In genomic region chr7:105639304-105639703, GRCm38 (mm10) we compare ENCODE assay signal across 8 mouse cellular contexts. TPM values are rescaled to one million over a fixed set of nuclear protein-coding genes. Genes with fewer than 3 reads are reported as not detected.
DNase-seq lines count a peak whose midpoint lies in the region; ATAC-seq and TF ChIP-seq lines count a peak whose summit lies in the region.

No protein-coding gene starts in this region.

- peak overlapping the region; percentile 69 for H3K4me3 ChIP-seq in forebrain, embryonic 11.5 days (ENCODE audit: low read depth, low read length)
- H3K4me3 ChIP-seq in limb, embryonic 10.5 days: peak overlapping the region; percentile 82
- H3K4me3 ChIP-seq in olfactory bulb, adult 2 months (ENCODE audit: insufficient read depth, low read depth, low read length): peak overlapping the region; percentile 5

- H3K27ac ChIP-seq in forebrain, embryonic 11.5 days (ENCODE audit: low read depth, low read length): no peak overlapping the region
- no peak overlapping the region; the same call in 1 of the 2 replicates for H3K27ac ChIP-seq in limb, embryonic 10.5 days
- H3K27ac ChIP-seq in olfactory bulb, adult 2 months (ENCODE audit: insufficient read depth, low read depth, low read length): no peak overlapping the region

- peak overlapping the region; percentile 96 for H3K4me2 ChIP-seq in forebrain, embryonic 11.5 days (ENCODE audit: low read depth, low read length, severe bottlenecking)

- peak; percentile 44 for DNase-seq in cerebellum, adult 8-10 months
- DNase-seq in cerebellum, postnatal 4 days (ENCODE audit: low spot score in 2 of 2): no peak
- DNase-seq in 3T3-L1 (ENCODE audit: low read depth, low spot score): peak; percentile 31
- no peak for DNase-seq in forebrain, embryonic 11.5 days (ENCODE audit: low spot score)
- DNase-seq in limb, embryonic 10.5 days (ENCODE audit: low spot score): no peak
- no peak for DNase-seq in spleen, adult 12 weeks (ENCODE audit: low spot score)
- DNase-seq in thymus, postnatal 14 days: no peak

- no peak for TF ChIP-seq CTCF in olfactory bulb, adult 2 months (IDR thresholded peaks at IDR 0.05; ENCODE audit: insufficient read depth, low read depth, low read length)

- no peak for ATAC-seq in forebrain, embryonic 11.5 days (replicated peaks; ENCODE audit: low FRiP score)

- no peaks in the 10 kb centered on the region; the same call in 1 of the 2 replicates for H3K36me3 ChIP-seq in forebrain, embryonic 11.5 days (ENCODE audit: control insufficient read depth, insufficient read depth, low read length)
- H3K36me3 ChIP-seq in limb, embryonic 10.5 days: peaks cover 55% of the 10 kb centered on the region

- peak overlapping the region; percentile 80; the same call in 1 of the 2 replicates for H3K9ac ChIP-seq in forebrain, embryonic 11.5 days (ENCODE audit: low read length)

- 81% methylated on average over 9 of the region's 9 CpGs for WGBS in forebrain, embryonic 11.5 days
- 82% methylated on average over 9 of the region's 9 CpGs for WGBS in limb, embryonic 10.5 days
- WGBS in olfactory bulb, adult 2 months: 59% methylated on average over 9 of the region's 9 CpGs

- H3K9me3 ChIP-seq in forebrain, embryonic 11.5 days (ENCODE audit: control insufficient read depth, low read length): no peaks in the 10 kb centered on the region
- no peaks in the 10 kb centered on the region for H3K9me3 ChIP-seq in limb, embryonic 10.5 days (replicated peaks)

- no peaks in the 10 kb centered on the region for H3K27me3 ChIP-seq in forebrain, embryonic 11.5 days (ENCODE audit: control insufficient read depth, insufficient read depth, low read length)
- H3K27me3 ChIP-seq in limb, embryonic 10.5 days (ENCODE audit: low read depth, poor library complexity, severe bottlenecking): peaks cover 5% of the 10 kb centered on the region

- no peak for TF ChIP-seq POLR2A in olfactory bulb, adult 2 months (IDR thresholded peaks at IDR 0.05; ENCODE audit: insufficient read depth, low read depth, low read length)

- H3K4me1 ChIP-seq in forebrain, embryonic 11.5 days (replicated peaks; ENCODE audit: control insufficient read depth, insufficient read depth, low read length): peaks cover 13% of the 10 kb centered on the region
- H3K4me1 ChIP-seq in limb, embryonic 10.5 days: peaks cover 27% of the 10 kb centered on the region
- H3K4me1 ChIP-seq in olfactory bulb, adult 2 months (ENCODE audit: control insufficient read depth, insufficient read depth, low read length): peaks cover 14% of the 10 kb centered on the region

RNA-seq across cellular contexts. Expression of gene Timm10b, which starts 0.6 kb away (rescaled TPM):
- polyA plus RNA-seq in forebrain, embryonic 11.5 days (2014; fragmentation: Nextera tagmentation; extraction: Ambion mirVana): 148 and 151 TPM in 2 replicates
- polyA plus RNA-seq in limb, embryonic 10.5 days (2016; fragmentation: Nextera tagmentation; extraction: Ambion mirVana): 173 and 196 TPM in 2 replicates
- polyA plus RNA-seq in olfactory bulb, adult 2 months (2012; ENCODE audit: insufficient read depth, insufficient read length, low replicate concordance, missing spikeins): not detected in 2 replicates

RNA-seq across cellular contexts. Expression of gene Arfip2, which starts 0.9 kb away (rescaled TPM):
- 78.2 and 90.2 TPM in 2 replicates for polyA plus RNA-seq in forebrain, embryonic 11.5 days (2014; fragmentation: Nextera tagmentation; extraction: Ambion mirVana)
- 60.0 and 67.4 TPM in 2 replicates for polyA plus RNA-seq in limb, embryonic 10.5 days (2016; fragmentation: Nextera tagmentation; extraction: Ambion mirVana)
- not detected in 2 replicates for polyA plus RNA-seq in olfactory bulb, adult 2 months (2012; ENCODE audit: insufficient read depth, insufficient read length, low replicate concordance, missing spikeins)

RNA-seq across cellular contexts. Expression of gene Gm45799, which starts 1.0 kb away (rescaled TPM):
- 11.8 and 14.2 TPM in 2 replicates for polyA plus RNA-seq in forebrain, embryonic 11.5 days (2014; fragmentation: Nextera tagmentation; extraction: Ambion mirVana)
- 14.0 and 17.1 TPM in 2 replicates for polyA plus RNA-seq in limb, embryonic 10.5 days (2016; fragmentation: Nextera tagmentation; extraction: Ambion mirVana)
- polyA plus RNA-seq in olfactory bulb, adult 2 months (2012; ENCODE audit: insufficient read depth, insufficient read length, low replicate concordance, missing spikeins): not detected in 2 replicates

RNA-seq across cellular contexts. Expression of gene Trim3, which starts 5.9 kb away (rescaled TPM):
- 35.9 and 37.7 TPM in 2 replicates for polyA plus RNA-seq in forebrain, embryonic 11.5 days (2014; fragmentation: Nextera tagmentation; extraction: Ambion mirVana)
- polyA plus RNA-seq in limb, embryonic 10.5 days (2016; fragmentation: Nextera tagmentation; extraction: Ambion mirVana): 24.5 and 31.2 TPM in 2 replicates
- polyA plus RNA-seq in olfactory bulb, adult 2 months (2012; ENCODE audit: insufficient read depth, insufficient read length, low replicate concordance, missing spikeins): not detected in 2 replicates

RNA-seq across cellular contexts. Expression of gene Dnhd1, which starts 11.3 kb away (rescaled TPM):
- polyA plus RNA-seq in forebrain, embryonic 11.5 days (2014; fragmentation: Nextera tagmentation; extraction: Ambion mirVana): 0.39 and 0.79 TPM in 2 replicates
- polyA plus RNA-seq in limb, embryonic 10.5 days (2016; fragmentation: Nextera tagmentation; extraction: Ambion mirVana): 0.31 and 1.1 TPM in 2 replicates
- not detected in 2 replicates for polyA plus RNA-seq in olfactory bulb, adult 2 months (2012; ENCODE audit: insufficient read depth, insufficient read length, low replicate concordance, missing spikeins)

Comparison
In these comparisons a context has a peak if more than half of its experiments do, and no peak if none do; other contexts are left out.
1. DNase-seq: peak in cerebellum, adult 8-10 months (single experiment) and 3T3-L1 (single experiment); none in cerebellum, postnatal 4 days (0 of 2), forebrain, embryonic 11.5 days (single experiment), limb, embryonic 10.5 days (single experiment), spleen, adult 12 weeks (single experiment) and thymus, postnatal 14 days (single experiment).
2. H3K4me3 ChIP-seq: peak in every context shown above with its lines; median percentile 82 in limb, embryonic 10.5 days; 69 in forebrain, embryonic 11.5 days; 5 in olfactory bulb, adult 2 months.
3. RNA of gene Timm10b, which starts 0.6 kb away (polyA plus RNA-seq): 173 to 196 TPM in limb, embryonic 10.5 days and 148 to 151 TPM in forebrain, embryonic 11.5 days; not detected in olfactory bulb, adult 2 months; every median in the first group is over 100 times any median in the second.
4. RNA of gene Gm45799, which starts 1.0 kb away (polyA plus RNA-seq): 11.8 to 14.2 TPM in forebrain, embryonic 11.5 days and 14.0 to 17.1 TPM in limb, embryonic 10.5 days; not detected in olfactory bulb, adult 2 months; every median in the first group is over 10 times any median in the second.